Mouse (Mus musculus) forebrain, embryonic 13.5 days (tissue): Measurements from ENCODE around the gene Krtap5-4. TPM values are rescaled to one million over a fixed set of nuclear protein-coding genes. Genes with fewer than 3 reads are reported as not detected.
"Not testable (repeated sequence)": the region's sequence is repeated elsewhere in the genome, so short reads cannot be mapped to it uniquely, and the experiment has no call there.

Experiments
- ATAC-seq: fragments of 200-750 bp; cut with Nextera tagmentation; 2 replicates; pipeline ENCODE4 v1.8.0; 2017
- H3K27ac ChIP-seq: fragments of 300-500 bp; sonication (generic); 2 replicates; pipeline ENCODE4 v1.5.1; 2015; ENCODE audit warnings: inconsistent platforms, mild to moderate bottlenecking, moderate library complexity
- H3K27me3 ChIP-seq: fragments of 300-500 bp; sonication (generic); 2 replicates; pipeline ENCODE4 v1.6.1; 2015; ENCODE audit warnings: mild to moderate bottlenecking, inconsistent platforms
- H3K36me3 ChIP-seq: fragments of 300-500 bp; sonication (generic); 2 replicates; pipeline ENCODE4 v1.6.1; 2015; ENCODE audit warnings: mild to moderate bottlenecking, inconsistent platforms; ENCODE audit not compliant: poor library complexity, severe bottlenecking
- H3K4me1 ChIP-seq: fragments of 300-500 bp; sonication (generic); 2 replicates; pipeline ENCODE4 v1.6.1; 2015; ENCODE audit warnings: inconsistent platforms
- H3K4me2 ChIP-seq: fragments of 300-500 bp; sonication (generic); 2 replicates; pipeline ENCODE4 v1.6.1; 2015; ENCODE audit warnings: inconsistent platforms, mild to moderate bottlenecking, moderate library complexity
- H3K4me3 ChIP-seq: fragments of 300-500 bp; sonication (generic); 2 replicates; pipeline ENCODE4 v1.5.1; 2015; ENCODE audit warnings: mild to moderate bottlenecking, inconsistent platforms
- H3K9ac ChIP-seq: fragments of 300-500 bp; sonication (generic); 2 replicates; pipeline ENCODE4 v1.6.1; 2015; ENCODE audit warnings: mild to moderate bottlenecking, inconsistent platforms
- H3K9me3 ChIP-seq: fragments of 300-500 bp; sonication (generic); replicated peaks from 2 replicates; pipeline ENCODE4 v1.6.1; 2016; ENCODE audit warnings: inconsistent platforms
- WGBS: fragments of 180-500 bp; shearing (Covaris S2); methylation state at CpG from one replicate; pipeline ENCODE4 v1.1.7; 2015; 5-methylcytosine and 5-hydroxymethylcytosine counted together
- polyA plus RNA-seq: library from polyadenylated mRNA; unstranded; fragments of >200 nt; fragmentation: Nextera tagmentation; extraction: Ambion mirVana; gene quantifications from 2 replicates; pipeline ENCODE4 v1.2.1, GENCODE M21; 2015

Gene Krtap5-4
- polyA plus RNA-seq, 1 experiment from 2014 or later: not detected

DNA sequence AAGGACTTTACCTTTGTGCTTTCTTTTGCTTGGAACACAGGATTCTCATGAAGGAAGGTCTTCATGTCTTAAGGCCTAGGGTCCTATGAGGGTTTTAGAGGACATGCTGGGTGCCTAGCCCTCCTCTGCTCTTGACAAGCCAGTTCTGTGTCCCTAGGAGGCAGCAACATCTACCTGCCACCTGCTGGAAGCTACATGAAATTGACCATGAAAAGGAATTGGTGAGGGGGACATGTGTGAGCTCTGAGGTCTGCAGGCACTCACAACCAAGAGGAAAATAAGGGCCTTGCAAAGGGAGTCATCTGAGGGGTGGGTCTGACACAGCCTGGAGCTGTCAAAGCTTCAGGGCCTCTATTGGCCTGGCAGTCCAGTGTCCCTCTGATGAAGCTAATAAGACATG lies 7.9 kb upstream of the Krtap5-4 start:
- 0 out of 2 replicates have a peak, but pooled peaks cover 3% of the 10 kb centered on the region for H3K27me3 ChIP-seq
- no peaks in the 10 kb centered on the region for H3K4me1 ChIP-seq
- H3K27ac ChIP-seq: no peak overlapping the region
- H3K4me2 ChIP-seq: no peak overlapping the region
- no peaks in the 10 kb centered on the region for H3K9me3 ChIP-seq
- no peaks in the 10 kb centered on the region for H3K36me3 ChIP-seq
- H3K4me3 ChIP-seq: no peak overlapping the region
- ATAC-seq: no peak
- H3K9ac ChIP-seq: no peak overlapping the region

DNA sequence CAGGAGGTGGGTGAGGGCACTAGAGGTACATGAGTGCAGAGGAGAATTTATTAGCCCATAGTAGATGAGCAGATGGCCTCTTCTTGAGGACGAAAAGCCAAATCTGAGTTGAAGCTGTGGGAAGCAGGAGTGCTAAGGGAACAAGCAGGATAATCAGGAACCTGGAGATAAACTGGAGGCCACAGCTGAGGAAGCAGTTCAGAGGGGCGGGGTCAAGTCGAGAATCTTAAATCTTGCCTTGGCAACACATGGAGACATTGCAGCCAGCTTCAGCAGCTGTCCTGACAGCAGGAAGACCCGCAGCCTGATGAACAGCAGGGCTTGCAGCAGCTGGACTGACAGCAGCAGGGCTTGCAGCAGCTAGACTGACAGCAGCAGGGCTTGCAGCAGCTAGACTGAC lies 7.2 kb upstream of the Krtap5-4 start:
- H3K4me3 ChIP-seq, H3K27me3 ChIP-seq, H3K4me1 ChIP-seq, H3K36me3 ChIP-seq, ATAC-seq, H3K27ac ChIP-seq, H3K9me3 ChIP-seq, H3K4me2 ChIP-seq, H3K9ac ChIP-seq: not testable (repeated sequence)
- 33% methylated on average over 4 of the region's 4 CpGs for WGBS

DNA sequence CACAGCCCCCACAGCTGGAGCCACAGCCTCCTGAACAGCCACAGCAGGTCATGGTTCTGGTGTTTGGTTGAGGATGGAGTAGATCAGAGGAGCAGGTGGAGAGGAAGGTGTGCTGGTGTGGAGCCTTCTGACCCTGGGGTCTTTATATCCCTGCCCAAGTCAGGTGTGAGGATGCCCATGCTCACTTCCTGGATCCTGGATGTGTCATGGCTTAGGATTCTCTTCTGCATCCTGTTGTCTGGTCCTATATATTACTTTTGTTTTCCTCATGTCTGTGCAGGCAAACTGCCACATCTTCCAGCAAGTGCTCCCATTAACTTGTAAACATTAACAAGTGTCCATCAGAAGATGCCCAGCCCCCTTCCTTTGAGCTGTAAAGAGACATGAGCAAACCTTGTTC lies 6.3 kb upstream of the Krtap5-4 start, which contains the start of gene Krtap5-1:
Gene Krtap5-1, minus strand, starts transcription at position 101 of the 400 bp plus-strand sequence.
- H3K9ac ChIP-seq, H3K9me3 ChIP-seq, H3K27ac ChIP-seq, ATAC-seq, H3K4me1 ChIP-seq, H3K27me3 ChIP-seq, H3K4me2 ChIP-seq, H3K4me3 ChIP-seq, H3K36me3 ChIP-seq: not testable (repeated sequence)

DNA sequence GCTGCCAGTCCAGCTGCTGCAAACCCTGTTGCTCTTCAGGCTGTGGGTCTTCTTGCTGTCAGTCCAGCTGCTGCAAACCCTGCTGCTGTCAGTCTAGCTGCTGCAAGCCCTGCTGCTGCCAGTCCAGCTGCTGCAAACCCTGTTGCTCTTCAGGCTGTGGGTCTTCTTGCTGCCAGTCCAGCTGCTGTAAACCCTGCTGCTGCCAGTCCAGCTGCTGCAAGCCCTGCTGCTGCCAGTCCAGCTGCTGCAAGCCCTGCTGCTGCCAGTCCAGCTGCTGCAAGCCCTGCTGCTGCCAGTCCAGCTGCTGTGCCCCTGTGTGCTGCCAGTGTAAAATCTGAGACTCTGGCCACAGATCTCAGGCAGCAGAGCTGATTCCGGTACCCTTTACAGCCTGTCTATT lies 580 bp downstream of the Krtap5-4 start:
- not testable (repeated sequence) for H3K36me3 ChIP-seq, H3K27ac ChIP-seq, H3K9me3 ChIP-seq, ATAC-seq, H3K27me3 ChIP-seq, H3K4me3 ChIP-seq, H3K9ac ChIP-seq, H3K4me1 ChIP-seq, H3K4me2 ChIP-seq
- 83% methylated on average over 1 of the region's 1 CpGs for WGBS

DNA sequence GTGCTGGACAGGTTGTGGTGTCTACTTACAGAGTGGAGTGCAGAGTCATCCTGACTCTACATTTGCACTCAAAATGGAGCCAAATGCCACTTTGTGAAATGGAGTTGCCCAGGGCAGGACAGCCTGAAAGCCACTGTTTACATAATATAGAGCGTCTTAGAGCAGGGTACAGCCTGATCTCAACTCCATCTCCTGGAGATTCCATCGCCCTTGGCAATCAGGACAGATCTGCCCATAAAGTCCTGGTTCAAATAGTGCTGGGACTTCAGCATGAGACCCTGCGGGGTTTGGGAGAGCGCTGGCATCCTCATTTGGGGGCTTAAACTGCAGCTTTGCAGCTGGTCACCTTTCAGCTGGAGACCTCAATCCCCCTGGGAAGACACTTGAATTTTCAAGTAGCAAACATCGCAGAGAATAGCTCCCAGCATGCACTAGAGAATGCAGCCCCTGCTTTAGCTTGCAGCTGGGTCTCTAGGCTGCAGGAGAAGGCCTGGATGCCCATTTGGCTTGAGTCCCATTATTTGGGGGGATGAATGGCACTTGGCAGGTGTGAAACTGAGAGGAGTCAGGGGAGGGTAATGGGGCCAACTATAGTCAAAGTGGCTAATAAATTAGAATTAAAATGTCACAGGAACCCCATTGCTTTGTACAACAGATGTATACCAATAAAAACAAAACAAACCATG lies 11.4 kb downstream of the Krtap5-4 start:
- no peaks in the 10 kb centered on the region for H3K27me3 ChIP-seq
- no peak overlapping the region for H3K4me2 ChIP-seq
- peaks cover 7% of the 10 kb centered on the region for H3K4me1 ChIP-seq
- ATAC-seq: peak; percentile 53; the same call in 1 of the 2 replicates
- no peaks in the 10 kb centered on the region for H3K9me3 ChIP-seq
- no peak overlapping the region for H3K9ac ChIP-seq
- no peak overlapping the region; the same call in none of the 2 replicates for H3K27ac ChIP-seq
- H3K36me3 ChIP-seq: no peaks in the 10 kb centered on the region
- WGBS: 50% methylated on average over 5 of the region's 5 CpGs
- no peak overlapping the region for H3K4me3 ChIP-seq

DNA sequence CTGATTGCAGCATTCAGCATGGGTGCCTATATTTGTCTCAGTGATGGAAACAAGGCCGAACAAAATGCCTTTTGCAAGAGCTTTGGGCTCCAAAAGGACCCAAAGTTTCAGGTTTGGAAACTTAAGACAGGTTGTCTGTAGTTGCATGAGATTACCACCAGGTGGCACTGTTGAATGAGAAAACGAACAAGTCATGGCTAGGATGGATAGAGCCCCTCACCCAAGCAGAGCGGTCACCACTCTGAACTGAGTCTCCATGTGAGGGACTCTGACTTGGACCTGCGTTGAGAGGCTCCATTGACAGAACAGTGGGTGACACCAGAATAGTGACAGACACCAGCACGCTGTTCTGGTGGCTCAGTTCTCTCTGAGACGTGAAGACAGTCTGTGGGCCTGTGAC lies 13.2 kb downstream of the Krtap5-4 start:
- Histone ChIP-seq H3K9ac (no peak overlapping the region), H3K4me3 (no peak overlapping the region), H3K4me2 (no peak overlapping the region), H3K4me1 (peaks cover 7% of the 10 kb centered on the region), H3K27ac (no peak overlapping the region), H3K27me3 (no peaks in the 10 kb centered on the region), H3K9me3 (no peaks in the 10 kb centered on the region), H3K36me3 (no peaks in the 10 kb centered on the region)
- 43% methylated on average over 6 of the region's 6 CpGs for whole genome bisulfite sequencing
- 0 out of 2 replicates have a peak, but pooled peaks have one; percentile 61 for ATAC-seq

DNA sequence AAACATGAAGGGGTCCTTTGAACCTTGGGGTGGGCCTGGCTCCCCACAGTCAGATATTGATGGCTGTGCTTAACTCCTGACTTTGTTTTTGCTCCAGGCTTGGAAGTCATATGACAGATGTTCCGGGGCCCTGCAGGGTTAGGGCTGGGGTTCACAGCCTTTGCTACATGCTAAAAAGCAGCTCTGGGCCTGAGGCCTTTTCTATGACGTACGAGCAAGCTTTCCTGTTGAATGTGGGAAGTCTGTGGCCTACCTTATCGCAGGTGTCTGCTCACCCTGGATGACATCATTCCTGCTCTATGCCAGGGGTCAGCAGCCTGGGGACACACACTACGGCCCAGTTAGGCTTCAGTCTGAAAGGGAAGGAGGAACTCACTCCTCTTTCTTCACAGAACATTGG lies 13.9 kb downstream of the Krtap5-4 start:
- WGBS: 90% methylated on average over 5 of the region's 5 CpGs
- Histone ChIP-seq H3K4me1 (peaks cover 7% of the 10 kb centered on the region), H3K27me3 (no peaks in the 10 kb centered on the region), H3K9me3 (no peaks in the 10 kb centered on the region), H3K9ac (no peak overlapping the region), H3K4me3 (no peak overlapping the region), H3K27ac (no peak overlapping the region), H3K36me3 (no peaks in the 10 kb centered on the region), H3K4me2 (no peak overlapping the region)
- ATAC-seq: no peak

DNA sequence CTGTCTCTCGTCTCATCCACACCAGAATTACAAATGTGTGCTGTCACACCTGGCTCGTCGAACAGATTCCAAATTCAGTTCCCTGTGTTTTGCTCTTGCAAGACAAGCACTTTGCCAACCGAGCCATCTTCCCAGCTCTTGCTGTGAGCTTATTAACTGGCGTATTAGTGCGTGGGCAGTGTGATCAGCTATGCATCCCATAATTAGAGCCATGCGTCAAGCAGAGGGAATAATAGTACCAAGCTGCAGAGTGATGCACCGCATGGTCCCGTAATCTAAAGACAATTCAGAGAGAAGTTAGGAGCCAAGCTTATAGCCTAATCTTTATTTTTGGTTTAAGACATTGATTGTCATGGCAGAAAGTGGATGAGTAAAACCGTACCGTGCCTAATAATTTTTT lies 15.8 kb downstream of the Krtap5-4 start:
- Histone ChIP-seq H3K36me3 (no peaks in the 10 kb centered on the region), H3K9ac (no peak overlapping the region), H3K4me2 (no peak overlapping the region), H3K27me3 (no peaks in the 10 kb centered on the region), H3K4me1 (peaks cover 7% of the 10 kb centered on the region), H3K4me3 (no peak overlapping the region), H3K27ac (no peak overlapping the region), H3K9me3 (no peaks in the 10 kb centered on the region)
- WGBS: 68% methylated on average over 11 of the region's 11 CpGs
- ATAC-seq: no peak

DNA sequence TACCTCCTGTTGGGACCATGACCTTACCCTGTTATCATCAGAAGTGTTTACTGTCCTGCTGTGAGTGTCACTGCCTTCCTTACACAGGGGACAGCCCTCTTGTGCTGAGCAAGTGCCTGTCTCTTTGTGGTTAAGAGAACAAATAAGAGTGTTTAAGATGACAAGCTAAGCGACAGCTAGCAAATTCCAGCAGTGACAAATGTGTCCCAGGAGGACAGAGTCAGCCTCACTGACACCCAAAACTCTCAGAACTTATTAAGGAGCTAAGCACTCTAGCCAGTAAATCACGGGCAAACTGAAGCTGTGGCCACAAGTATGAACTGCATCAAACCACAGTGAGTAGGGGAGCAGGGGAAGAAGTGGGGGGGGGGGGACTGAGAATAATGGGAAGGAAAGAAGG lies 17.6 kb downstream of the Krtap5-4 start:
- Histone ChIP-seq H3K27me3 (no peaks in the 10 kb centered on the region), H3K4me2 (no peak overlapping the region), H3K9me3 (no peaks in the 10 kb centered on the region), H3K4me1 (no peaks in the 10 kb centered on the region), H3K27ac (no peak overlapping the region), H3K36me3 (no peaks in the 10 kb centered on the region), H3K4me3 (no peak overlapping the region), H3K9ac (no peak overlapping the region)
- no peak for ATAC-seq
- WGBS: 45% methylated on average over 2 of the region's 2 CpGs

DNA sequence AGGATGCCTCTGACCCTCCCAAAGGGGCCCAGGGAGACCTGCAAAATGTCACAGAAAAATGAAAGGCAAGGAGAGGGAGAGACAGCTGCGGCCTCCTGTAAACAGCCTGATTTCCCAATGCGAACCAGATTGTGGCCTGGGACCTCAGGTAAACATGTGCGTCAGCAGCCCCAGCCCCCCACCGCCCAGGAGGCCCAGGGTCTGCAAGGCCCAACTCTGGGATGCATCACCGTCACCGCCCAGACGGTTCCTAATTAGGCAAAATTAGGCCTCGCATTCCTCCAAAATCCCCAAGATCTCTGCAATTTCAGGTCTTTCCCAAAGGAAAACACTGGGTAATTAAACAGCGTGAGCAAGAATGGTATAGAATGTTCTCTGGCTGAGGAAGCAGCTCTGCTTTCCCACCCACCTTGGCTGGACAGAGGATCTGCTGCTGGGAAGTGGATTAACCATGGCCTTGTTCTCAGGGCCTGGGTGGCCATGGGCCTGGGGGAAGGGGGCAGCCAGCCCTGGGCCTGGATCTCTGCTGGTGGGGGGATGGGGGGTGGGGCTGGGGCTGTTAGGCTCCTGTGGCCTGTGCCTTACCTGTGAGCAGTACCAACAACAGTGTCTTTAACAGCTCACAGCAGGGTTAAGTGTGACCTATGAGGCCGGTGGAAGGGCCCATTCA lies 18.4 kb downstream of the Krtap5-4 start:
- H3K27ac ChIP-seq, ATAC-seq: not testable (repeated sequence)

DNA sequence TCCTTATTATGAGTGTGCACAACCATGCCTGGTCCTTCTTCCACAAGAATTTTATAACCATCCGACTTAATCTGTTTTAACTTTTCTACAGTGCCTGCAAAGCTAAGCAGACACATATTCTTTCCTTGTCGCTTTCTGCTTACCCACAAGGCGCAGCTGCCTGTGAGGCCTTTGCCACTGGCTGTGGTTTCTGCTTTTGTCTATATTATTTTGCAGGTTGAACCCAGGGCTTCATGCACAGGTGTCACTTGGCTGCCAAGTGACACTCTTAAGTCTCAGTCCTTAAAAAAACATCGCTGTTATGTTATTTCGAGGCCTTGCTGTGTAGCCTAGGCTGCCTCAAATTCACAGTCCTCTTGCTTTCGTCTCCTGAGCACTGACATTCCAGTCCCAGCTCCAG lies 19.3 kb downstream of the Krtap5-4 start:
- Histone ChIP-seq H3K4me2 (no peak overlapping the region), H3K27ac (no peak overlapping the region), H3K27me3 (no peaks in the 10 kb centered on the region), H3K9ac (no peak overlapping the region), H3K4me1 (no peaks in the 10 kb centered on the region), H3K4me3 (no peak overlapping the region), H3K9me3 (no peaks in the 10 kb centered on the region), H3K36me3 (no peaks in the 10 kb centered on the region)
- WGBS: 92% methylated on average over 6 of the region's 6 CpGs
- ATAC-seq: no peak

More for the DNA sequence above, 18.4 kb downstream of the Krtap5-4 start:
- not testable (repeated sequence) for H3K4me1 ChIP-seq, H3K4me2 ChIP-seq, H3K4me3 ChIP-seq, H3K36me3 ChIP-seq, H3K27me3 ChIP-seq, H3K9ac ChIP-seq, H3K9me3 ChIP-seq
- 39% methylated on average over 7 of the region's 10 CpGs for WGBS

DNA sequence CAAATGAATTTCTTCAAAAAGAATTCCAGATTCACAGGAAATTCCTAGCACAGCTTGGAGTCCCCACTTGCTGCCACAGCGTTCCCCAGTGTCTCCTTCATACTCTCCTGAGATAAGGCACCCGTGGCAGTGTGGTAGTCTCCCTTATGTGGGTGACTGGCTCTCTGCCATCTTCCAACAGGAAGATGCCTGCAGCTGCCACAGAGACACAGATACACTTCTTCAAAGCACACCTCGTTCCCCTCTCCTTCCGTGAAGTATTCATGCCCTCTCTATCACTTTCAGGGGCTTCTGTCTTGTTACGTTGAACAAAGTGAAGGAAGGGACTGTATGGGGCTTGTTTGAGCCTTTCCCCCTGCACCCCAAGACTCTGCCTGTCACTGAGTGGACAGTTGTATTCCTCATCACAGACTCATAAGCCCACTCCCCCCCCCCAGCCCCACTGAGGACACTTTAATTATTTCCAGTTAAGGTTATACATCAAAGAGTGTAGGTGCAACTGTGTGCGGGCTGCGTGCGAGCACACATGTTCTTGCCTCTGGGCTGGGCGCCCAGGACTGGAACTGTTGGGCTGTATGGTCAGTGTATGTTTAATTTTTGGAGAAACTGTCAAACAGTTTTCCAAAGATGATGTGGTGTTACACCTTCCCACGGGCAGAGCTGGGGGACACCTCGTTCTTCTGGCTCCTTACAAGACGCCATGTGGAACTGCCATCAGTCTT lies 20.2 kb downstream of the Krtap5-4 start:
- no peaks in the 10 kb centered on the region for H3K4me1 ChIP-seq
- no peak overlapping the region for H3K4me3 ChIP-seq
- no peaks in the 10 kb centered on the region for H3K27me3 ChIP-seq
- no peak overlapping the region for H3K27ac ChIP-seq
- no peaks in the 10 kb centered on the region for H3K36me3 ChIP-seq
- no peak overlapping the region for H3K4me2 ChIP-seq
- H3K9me3 ChIP-seq: no peaks in the 10 kb centered on the region
- 89% methylated on average over 12 of the region's 12 CpGs for WGBS
- H3K9ac ChIP-seq: no peak overlapping the region
- no peak for ATAC-seq
